Mouse (Mus musculus): ENCODE data around the gene Ccdc7b. TPM values are rescaled to one million over a fixed set of nuclear protein-coding genes. Genes with fewer than 3 reads are reported as not detected.
"Not testable (repeated sequence)": the region's sequence is repeated elsewhere in the genome, so short reads cannot be mapped to it uniquely, and the experiment has no call there.

The Ccdc7b gene
- total RNA-seq (2021), result not detected
- long read RNA-seq, experiment 1, result 0 reads
- long read RNA-seq, experiment 2, result 0 reads

GRCm38 (mm10) chr8:129066834-129067233 lies at the start of gene Ccdc7b:
Gene Ccdc7b, plus strand, starts transcription at chr8:129067134.
- not testable (repeated sequence) for DNase-seq

- not testable (repeated sequence) for DNase-seq
Observed at GRCm38 (mm10) chr8:129065417-129065816, 1.5 kb upstream of the Ccdc7b start, which contains the start of gene Ccdc7a. Gene Ccdc7a, minus strand, starts transcription at chr8:129065517.

GRCm38 (mm10) chr8:129115761-129116160 lies 48.8 kb downstream of the Ccdc7b start:
- DNase-seq, result not testable (repeated sequence)

- DNase-seq, result no peak
Observed at GRCm38 (mm10) chr8:129131561-129131960, 64.6 kb downstream of the Ccdc7b start, which contains the start of gene Gm10999. Gene Gm10999, minus strand, starts transcription at chr8:129131661.

- DNase-seq, result no peak
Observed at GRCm38 (mm10) chr8:129133475-129133874, 66.5 kb downstream of the Ccdc7b start.

Other genes with a start within 250 kb of the Ccdc7b start
- gene Ccdc7a, start 1.6 kb upstream of the Ccdc7b start, total RNA-seq (2021), result not detected
- gene Gm10999, start 64.5 kb downstream of the Ccdc7b start, total RNA-seq (2021), result not detected
- 10 to 100 TPM; 19.3 to 23.3 TPM for gene 2610044O15Rik8, start 167.3 kb downstream of the Ccdc7b start, total RNA-seq (2021)